Mouse (Mus musculus) limb, embryonic 15.5 days (tissue): ENCODE data around the gene Ube2d1. TPM values are rescaled to one million over a fixed set of nuclear protein-coding genes. Genes with fewer than 3 reads are reported as not detected.

ENCODE experiments used
- ATAC-seq: fragments of 200-750 bp; cut with Nextera tagmentation; 2 replicates; pipeline ENCODE4 v1.8.0; 2017; ENCODE audit warnings: low read depth, moderate TSS enrichment; ENCODE audit not compliant: insufficient number of reproducible peaks, low FRiP score, low TSS enrichment
- H3K27ac ChIP-seq: fragments of 300-500 bp; sonication (generic); 2 replicates; pipeline ENCODE4 v1.5.1; 2015; ENCODE audit warnings: moderate library complexity, mild to moderate bottlenecking, inconsistent platforms
- H3K27me3 ChIP-seq: fragments of 300-500 bp; sonication (generic); 2 replicates; pipeline ENCODE4 v1.6.1; 2015; ENCODE audit warnings: inconsistent platforms
- H3K36me3 ChIP-seq: fragments of 300-500 bp; sonication (generic); 2 replicates; pipeline ENCODE4 v1.6.1; 2015; ENCODE audit warnings: inconsistent platforms
- H3K4me1 ChIP-seq: fragments of 300-500 bp; sonication (generic); 2 replicates; pipeline ENCODE4 v1.6.1; 2015; ENCODE audit warnings: inconsistent platforms
- H3K4me2 ChIP-seq: fragments of 300-500 bp; sonication (generic); 2 replicates; pipeline ENCODE4 v1.6.1; 2015; ENCODE audit warnings: mild to moderate bottlenecking, inconsistent platforms
- H3K4me3 ChIP-seq: fragments of 300-500 bp; sonication (generic); 2 replicates; pipeline ENCODE4 v1.5.1; 2015; ENCODE audit warnings: mild to moderate bottlenecking, inconsistent platforms
- H3K9ac ChIP-seq: fragments of 300-500 bp; sonication (generic); 2 replicates; pipeline ENCODE4 v1.6.1; 2015; ENCODE audit warnings: inconsistent platforms
- H3K9me3 ChIP-seq: fragments of 300-500 bp; sonication (generic); 2 replicates; pipeline ENCODE4 v1.6.1; 2016; ENCODE audit warnings: inconsistent platforms
- WGBS: fragments of 180-500 bp; shearing (Covaris S2); methylation state at CpG from one replicate; pipeline ENCODE4 v1.1.7; 2015; 5-methylcytosine and 5-hydroxymethylcytosine counted together
- polyA plus RNA-seq: library from polyadenylated mRNA; unstranded; fragments of >200 nt; fragmentation: Nextera tagmentation; extraction: Ambion mirVana; gene quantifications from 2 replicates; pipeline ENCODE4 v1.2.1, GENCODE M21; 2015

Gene Ube2d1
- polyA plus RNA-seq, 1 experiment from 2014 or later, result 52.2 TPM

DNA sequence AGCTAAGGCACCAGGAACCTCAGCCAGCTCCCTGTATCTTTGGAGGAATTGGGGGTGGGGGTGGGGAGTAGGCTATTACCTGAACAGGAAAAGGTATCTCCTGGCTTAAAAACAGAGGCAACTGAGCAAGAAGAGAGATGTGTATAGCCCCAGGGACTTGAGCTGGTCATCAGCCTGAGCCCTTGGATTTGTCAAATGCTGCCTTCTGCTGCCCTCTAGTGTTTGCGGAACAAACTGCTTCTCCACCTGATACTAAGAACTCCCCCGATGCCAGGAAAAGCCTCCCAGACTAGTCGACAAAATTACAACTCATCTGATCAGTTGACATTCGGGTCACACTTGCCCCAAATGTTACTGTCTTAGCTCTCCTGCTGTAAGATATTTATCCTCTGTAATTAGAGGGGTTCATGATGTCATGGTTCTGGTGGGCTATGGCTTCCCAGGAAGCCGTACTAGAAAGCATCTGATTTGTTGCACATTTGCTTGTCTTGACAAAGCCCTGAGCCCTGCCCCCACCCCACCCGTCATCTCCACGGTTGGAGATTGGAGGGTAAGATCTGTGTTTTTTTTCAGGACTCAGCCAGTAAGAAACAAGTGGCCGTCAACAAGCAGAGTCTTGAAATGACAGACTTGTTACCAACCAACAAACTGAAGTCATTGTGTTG is 66.7 kb downstream of the Ube2d1 start:
- H3K27me3 ChIP-seq, result 0 out of 2 replicates have a peak, but pooled peaks cover 3% of the 10 kb centered on the region
- 11% methylated on average over 8 of the region's 8 CpGs for WGBS
- no peak overlapping the region for H3K4me3 ChIP-seq
- no peak overlapping the region for H3K9ac ChIP-seq
- no peaks in the 10 kb centered on the region for H3K9me3 ChIP-seq
- peaks cover 6% of the 10 kb centered on the region; the same call in 1 of the 2 replicates for H3K4me1 ChIP-seq
- no peak overlapping the region for H3K27ac ChIP-seq
- H3K36me3 ChIP-seq, result peaks cover 14% of the 10 kb centered on the region; the same call in 1 of the 2 replicates
- ATAC-seq, result no peak
- no peak overlapping the region for H3K4me2 ChIP-seq

DNA sequence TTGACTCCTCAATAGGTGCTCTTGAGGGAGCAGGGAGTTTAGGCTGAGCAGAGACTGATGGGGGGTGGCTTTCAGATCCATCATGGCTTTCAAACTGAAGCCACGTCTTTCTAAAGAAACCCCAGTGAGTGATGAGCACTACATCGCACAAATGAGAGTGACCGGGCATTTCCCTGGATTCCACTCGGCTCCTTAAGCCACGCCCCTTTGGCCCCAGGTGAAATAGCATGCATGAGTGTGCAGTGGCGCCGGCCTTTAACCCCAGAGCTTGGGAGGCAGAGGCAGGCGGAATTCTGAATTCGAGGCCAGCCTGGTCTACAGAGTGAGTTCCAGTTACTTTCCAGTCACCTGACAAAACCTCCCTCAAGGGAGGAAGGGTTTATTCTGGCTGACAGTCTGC is 69.1 kb downstream of the Ube2d1 start:
- 0 out of 2 replicates have a peak, but pooled peaks cover 3% of the 10 kb centered on the region for H3K27me3 ChIP-seq
- ATAC-seq, result no peak
- 87% methylated on average over 9 of the region's 9 CpGs for WGBS
- H3K4me2 ChIP-seq, result no peak overlapping the region
- H3K4me1 ChIP-seq, result peaks cover 6% of the 10 kb centered on the region; the same call in 1 of the 2 replicates
- H3K27ac ChIP-seq, result no peak overlapping the region
- H3K9me3 ChIP-seq, result no peaks in the 10 kb centered on the region
- no peak overlapping the region for H3K9ac ChIP-seq
- H3K36me3 ChIP-seq, result no peaks in the 10 kb centered on the region
- H3K4me3 ChIP-seq, result no peak overlapping the region

Other genes starting within 250 kb of the Ube2d1 start
- gene Bicc1, start 125.6 kb downstream of the Ube2d1 start, polyA plus RNA-seq, result 42.5 and 43.2 TPM in 2 replicates
- gene Tfam, start 47.0 kb downstream of the Ube2d1 start, polyA plus RNA-seq, result 59.4 and 59.8 TPM in 2 replicates
- 71.0 and 73.0 TPM in 2 replicates for gene Cisd1, start 59.7 kb upstream of the Ube2d1 start, polyA plus RNA-seq
- gene Ipmk, start 62.5 kb upstream of the Ube2d1 start, polyA plus RNA-seq, result 7.1 and 8.4 TPM in 2 replicates